Mouse (Mus musculus): Measurements from ENCODE around the gene Lrrc2. TPM values are rescaled to one million over a fixed set of nuclear protein-coding genes. Genes with fewer than 3 reads are reported as not detected.

Lrrc2 gene
- polyA plus RNA-seq, 1 experiment from 2014 or later: 1.5 TPM

DNA sequence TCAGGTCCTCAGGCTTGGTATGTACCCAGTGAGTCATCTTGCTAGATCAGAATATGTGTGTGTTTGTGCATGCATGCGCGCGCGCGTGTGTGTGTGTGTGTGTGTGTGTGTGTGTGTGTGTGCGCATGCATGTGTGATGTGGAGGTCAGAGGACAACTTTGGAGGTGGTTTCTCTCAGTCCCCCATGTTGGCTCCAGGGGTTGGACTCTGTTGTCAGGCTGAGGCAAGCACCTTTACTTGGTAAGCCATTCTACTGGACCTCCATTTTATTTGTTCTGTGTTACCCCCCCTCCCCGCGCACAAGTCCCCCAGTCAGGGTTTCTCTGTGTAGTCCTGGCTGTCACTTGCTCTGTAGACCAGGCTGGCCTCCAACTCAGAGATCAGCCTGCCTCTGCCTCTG is 10.0 kb downstream of the Lrrc2 start:
- ATAC-seq (ENCODE audit: insufficient number of reproducible peaks, low FRiP score): no peak
- Histone ChIP-seq H3K27me3 (replicated peaks) (no peaks in the 10 kb centered on the region), H3K9ac (no peak overlapping the region), H3K27ac (ENCODE audit: poor library complexity, severe bottlenecking) (no peak overlapping the region), H3K4me3 (no peak overlapping the region), H3K4me1 (replicated peaks) (no peaks in the 10 kb centered on the region), H3K36me3 (no peaks in the 10 kb centered on the region), H3K9me3 (replicated peaks) (no peaks in the 10 kb centered on the region), H3K4me2 (no peak overlapping the region)
- WGBS: 96% methylated on average over 8 of the region's 8 CpGs

DNA sequence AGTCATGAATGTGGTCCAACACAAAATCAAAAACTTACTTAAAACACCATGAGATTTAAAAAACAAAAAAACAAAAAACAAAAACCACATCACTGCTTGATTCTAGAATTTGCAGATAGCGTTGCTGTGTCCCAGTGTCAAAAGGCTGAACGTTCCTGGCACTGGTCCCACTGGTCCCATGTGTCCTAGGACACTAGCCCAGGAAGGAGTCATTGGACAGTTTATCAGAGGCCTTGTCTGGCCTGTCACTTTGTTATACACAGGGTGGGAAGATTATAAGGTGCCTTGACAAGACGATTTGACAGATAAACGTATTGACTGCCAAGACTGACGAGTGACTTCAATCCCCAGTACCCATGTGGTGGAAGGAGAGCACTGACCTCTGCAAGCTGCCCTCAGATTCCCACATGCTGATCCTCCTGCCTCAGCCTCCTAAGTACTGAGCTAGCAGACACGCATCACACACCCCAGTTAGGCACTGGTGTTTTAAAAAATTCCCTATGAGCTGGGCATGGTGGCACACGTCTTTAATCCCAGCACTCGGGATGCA is 12.3 kb downstream of the Lrrc2 start:
- no peaks in the 10 kb centered on the region for H3K4me1 ChIP-seq (replicated peaks)
- no peaks in the 10 kb centered on the region for H3K9me3 ChIP-seq (replicated peaks)
- 70% methylated on average over 8 of the region's 8 CpGs for WGBS
- H3K4me2 ChIP-seq: no peak overlapping the region
- no peak overlapping the region for H3K4me3 ChIP-seq
- H3K27me3 ChIP-seq (replicated peaks): no peaks in the 10 kb centered on the region
- no peaks in the 10 kb centered on the region for H3K36me3 ChIP-seq
- ATAC-seq (ENCODE audit: insufficient number of reproducible peaks, low FRiP score): no peak
- H3K9ac ChIP-seq: no peak overlapping the region
- H3K27ac ChIP-seq (ENCODE audit: poor library complexity, severe bottlenecking): no peak overlapping the region

DNA sequence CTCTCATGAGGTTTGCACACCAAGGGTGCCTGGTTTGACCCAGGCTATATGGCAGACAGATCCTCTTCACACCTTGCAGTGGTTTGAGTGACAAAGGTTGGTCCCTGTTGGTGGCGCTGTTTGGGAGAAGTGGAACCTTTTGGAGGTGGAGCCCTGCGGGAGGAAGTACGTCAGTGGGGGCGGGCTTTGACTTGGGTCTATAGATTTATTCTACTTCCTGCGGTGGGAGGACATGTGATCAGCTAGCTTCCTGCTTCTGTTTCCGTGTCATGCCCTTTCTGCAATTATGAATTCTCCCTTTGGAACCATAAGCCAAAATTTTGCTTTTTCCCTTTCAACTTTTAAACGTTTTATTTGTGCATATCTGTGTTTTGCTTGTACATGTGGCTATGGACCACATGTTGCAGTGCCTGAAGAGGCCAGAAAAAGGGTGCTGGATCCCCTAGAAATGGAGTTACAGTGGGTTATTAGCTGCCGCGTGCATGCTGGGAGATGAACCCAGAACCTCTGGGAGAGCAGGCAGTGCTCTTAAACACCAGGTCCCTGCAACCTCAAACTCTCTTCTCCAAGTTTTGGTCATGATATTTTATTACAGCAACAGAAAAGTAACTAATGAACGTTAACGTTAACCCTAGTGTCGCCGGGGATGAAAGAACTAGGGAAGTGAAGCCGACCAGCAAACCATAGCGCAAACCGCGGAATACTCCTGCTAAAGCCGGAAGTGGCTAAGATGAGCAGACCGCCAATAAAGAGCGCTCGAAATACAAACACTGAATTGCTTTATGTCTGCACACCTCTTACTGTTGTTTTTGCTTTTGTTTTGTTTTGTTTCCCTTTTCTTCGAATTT is 13.9 kb downstream of the Lrrc2 start:
- ATAC-seq (ENCODE audit: insufficient number of reproducible peaks, low FRiP score): no peak
- Histone ChIP-seq H3K4me2 (no peak overlapping the region), H3K27me3 (replicated peaks) (no peaks in the 10 kb centered on the region), H3K36me3 (no peaks in the 10 kb centered on the region), H3K27ac (ENCODE audit: poor library complexity, severe bottlenecking) (no peak overlapping the region), H3K4me1 (replicated peaks) (no peaks in the 10 kb centered on the region), H3K4me3 (no peak overlapping the region), H3K9me3 (replicated peaks) (no peaks in the 10 kb centered on the region), H3K9ac (no peak overlapping the region)
- WGBS: 87% methylated on average over 22 of the region's 22 CpGs

DNA sequence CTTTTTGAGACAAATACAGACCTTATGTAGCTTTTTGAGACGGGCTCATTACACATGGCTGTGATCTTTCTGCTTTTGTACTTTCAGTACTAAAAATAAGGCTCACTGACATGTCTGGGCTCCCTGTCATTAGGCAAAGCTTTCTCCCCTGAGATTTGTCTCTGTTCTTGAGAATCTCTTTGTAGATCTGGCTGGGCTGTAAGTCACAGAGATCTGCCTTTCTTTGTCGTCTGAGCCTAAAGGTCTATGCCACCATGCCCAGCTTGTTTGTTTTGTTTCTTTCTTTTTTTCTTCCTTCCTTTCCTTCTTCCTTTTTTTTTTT is 14.5 kb downstream of the Lrrc2 start:
- WGBS: 60% methylated on average over 2 of the region's 2 CpGs
- Histone ChIP-seq H3K4me1 (replicated peaks) (no peaks in the 10 kb centered on the region), H3K9ac (no peak overlapping the region), H3K9me3 (replicated peaks) (no peaks in the 10 kb centered on the region), H3K4me2 (no peak overlapping the region), H3K4me3 (no peak overlapping the region), H3K36me3 (no peaks in the 10 kb centered on the region), H3K27ac (ENCODE audit: poor library complexity, severe bottlenecking) (no peak overlapping the region), H3K27me3 (replicated peaks) (no peaks in the 10 kb centered on the region)
- no peak for ATAC-seq (ENCODE audit: insufficient number of reproducible peaks, low FRiP score)

DNA sequence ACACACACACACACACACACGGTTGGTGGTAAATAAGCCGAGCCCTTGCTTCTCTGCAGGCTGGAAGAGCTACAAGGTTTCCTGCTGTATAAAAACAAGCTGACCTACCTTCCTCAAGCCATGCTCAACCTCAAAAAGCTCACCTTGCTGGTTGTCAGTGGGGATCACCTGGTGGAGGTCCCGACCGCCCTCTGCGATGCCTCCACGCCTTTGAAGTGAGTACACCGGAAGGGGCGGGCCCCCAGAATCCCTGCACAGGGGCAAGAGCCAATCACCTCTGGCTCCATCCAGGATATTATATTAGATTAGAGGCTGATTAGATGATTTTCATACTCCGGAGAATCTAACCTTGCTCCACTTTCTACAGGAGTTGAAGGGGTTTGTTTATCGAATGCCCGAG is 28.1 kb downstream of the Lrrc2 start:
- H3K27me3 ChIP-seq (replicated peaks): no peaks in the 10 kb centered on the region
- ATAC-seq (ENCODE audit: insufficient number of reproducible peaks, low FRiP score): no peak
- H3K4me1 ChIP-seq (replicated peaks): no peaks in the 10 kb centered on the region
- H3K36me3 ChIP-seq: no peaks in the 10 kb centered on the region
- H3K27ac ChIP-seq (ENCODE audit: poor library complexity, severe bottlenecking): no peak overlapping the region
- no peak overlapping the region for H3K4me2 ChIP-seq
- H3K4me3 ChIP-seq: no peak overlapping the region
- WGBS: 91% methylated on average over 11 of the region's 11 CpGs
- H3K9me3 ChIP-seq (replicated peaks): 0 out of 2 replicates have a peak, but pooled peaks cover 5% of the 10 kb centered on the region
- H3K9ac ChIP-seq: no peak overlapping the region

DNA sequence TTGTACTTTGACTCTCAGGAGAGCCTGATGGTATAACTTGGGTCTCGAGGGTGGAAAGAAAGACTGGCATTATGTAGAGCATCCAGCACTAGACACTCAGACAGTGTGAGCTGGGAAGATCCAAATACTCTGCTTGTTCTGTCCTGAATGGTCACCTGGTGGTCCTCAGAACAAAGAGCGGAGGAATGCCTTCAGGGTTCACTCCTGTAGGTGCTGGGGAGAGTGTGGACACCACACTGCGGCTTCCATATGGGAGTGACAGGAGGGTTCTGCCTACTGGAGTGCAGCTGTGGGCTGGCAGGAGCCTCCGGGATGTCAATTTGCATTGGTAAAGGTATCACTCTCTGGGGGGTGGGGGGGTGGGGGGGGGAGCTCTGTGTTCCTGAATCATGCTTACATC is 31.0 kb downstream of the Lrrc2 start:
- Histone ChIP-seq H3K4me1 (replicated peaks) (no peaks in the 10 kb centered on the region), H3K9me3 (replicated peaks) (0 out of 2 replicates have a peak, but pooled peaks cover 8% of the 10 kb centered on the region), H3K36me3 (no peaks in the 10 kb centered on the region), H3K4me3 (no peak overlapping the region), H3K9ac (no peak overlapping the region), H3K27me3 (replicated peaks) (no peaks in the 10 kb centered on the region), H3K4me2 (no peak overlapping the region), H3K27ac (ENCODE audit: poor library complexity, severe bottlenecking) (no peak overlapping the region)
- no peak for ATAC-seq (ENCODE audit: insufficient number of reproducible peaks, low FRiP score)
- 60% methylated on average over 4 of the region's 4 CpGs for WGBS

DNA sequence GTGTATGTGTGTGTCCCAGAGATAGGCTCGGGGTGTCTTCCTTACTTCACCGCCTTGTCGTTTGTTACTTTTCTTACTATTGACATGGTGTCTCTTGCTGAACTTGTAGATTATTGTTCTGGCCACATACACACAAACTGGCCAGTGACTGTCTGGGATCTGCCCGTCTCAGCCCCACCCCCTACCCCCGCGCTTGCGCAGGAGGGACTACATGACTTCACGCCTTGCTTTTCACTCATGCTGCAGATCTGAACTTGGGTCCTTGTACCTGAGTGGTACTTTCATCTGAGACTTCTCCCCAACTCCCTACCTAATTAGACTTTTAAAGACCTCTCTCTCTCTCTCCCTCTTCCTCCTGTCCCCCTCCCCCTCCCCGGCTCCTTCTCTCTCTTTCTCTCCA is 32.8 kb downstream of the Lrrc2 start:
- 0 out of 2 replicates have a peak, but pooled peaks cover 8% of the 10 kb centered on the region for H3K9me3 ChIP-seq (replicated peaks)
- no peak overlapping the region for H3K27ac ChIP-seq (ENCODE audit: poor library complexity, severe bottlenecking)
- 88% methylated on average over 9 of the region's 9 CpGs for WGBS
- H3K4me1 ChIP-seq (replicated peaks): 0 out of 2 replicates have a peak, but pooled peaks cover 3% of the 10 kb centered on the region
- H3K9ac ChIP-seq: no peak overlapping the region
- no peaks in the 10 kb centered on the region for H3K36me3 ChIP-seq
- ATAC-seq (ENCODE audit: insufficient number of reproducible peaks, low FRiP score): no peak
- no peaks in the 10 kb centered on the region for H3K27me3 ChIP-seq (replicated peaks)
- no peak overlapping the region for H3K4me3 ChIP-seq
- no peak overlapping the region for H3K4me2 ChIP-seq

DNA sequence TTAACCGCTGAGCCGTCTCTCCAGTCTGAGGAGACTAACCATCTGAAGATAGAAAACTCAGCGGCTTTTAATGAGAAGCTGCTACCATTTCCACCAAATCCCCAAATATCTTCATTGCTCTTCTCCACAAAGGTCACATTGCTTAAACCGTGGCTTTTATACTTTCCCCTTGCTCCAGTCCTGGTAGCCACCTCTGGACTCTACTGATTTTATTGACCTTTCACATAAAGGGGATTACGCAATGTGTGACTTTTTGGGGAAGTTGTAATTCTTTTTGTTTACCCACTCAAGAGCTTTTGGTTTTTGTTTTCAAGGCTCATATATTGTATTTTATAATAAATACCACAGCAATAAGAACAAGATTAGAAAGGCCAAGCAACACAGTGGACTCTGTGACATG is 34.2 kb downstream of the Lrrc2 start:
- no peak overlapping the region for H3K27ac ChIP-seq (ENCODE audit: poor library complexity, severe bottlenecking)
- no peak overlapping the region for H3K4me2 ChIP-seq
- 0 out of 2 replicates have a peak, but pooled peaks cover 4% of the 10 kb centered on the region for H3K9me3 ChIP-seq (replicated peaks)
- 93% methylated on average over 5 of the region's 5 CpGs for WGBS
- no peak overlapping the region for H3K4me3 ChIP-seq
- 0 out of 2 replicates have a peak, but pooled peaks cover 7% of the 10 kb centered on the region for H3K4me1 ChIP-seq (replicated peaks)
- H3K36me3 ChIP-seq: no peaks in the 10 kb centered on the region
- H3K9ac ChIP-seq: no peak overlapping the region
- no peaks in the 10 kb centered on the region for H3K27me3 ChIP-seq (replicated peaks)
- ATAC-seq (ENCODE audit: insufficient number of reproducible peaks, low FRiP score): no peak

DNA sequence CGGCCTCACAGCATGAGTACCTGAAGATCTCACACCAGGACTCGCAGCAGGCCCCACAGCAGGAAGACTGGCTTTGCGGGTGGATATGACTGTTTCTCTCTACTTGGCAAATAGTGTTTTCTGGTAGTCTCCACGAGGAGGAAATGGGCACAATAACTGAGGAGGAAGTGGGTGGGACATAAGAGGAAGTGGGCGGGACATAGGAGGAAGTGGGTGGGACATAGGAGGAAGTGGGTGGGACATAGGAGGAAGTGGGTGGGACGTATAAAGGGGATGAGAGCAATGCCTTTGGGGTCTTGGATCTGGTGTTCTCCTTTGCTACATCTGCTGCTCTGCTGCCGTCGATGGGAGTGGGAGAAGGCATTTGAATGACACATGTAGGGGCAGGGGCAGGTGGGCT is 34.6 kb downstream of the Lrrc2 start:
- Histone ChIP-seq H3K4me3 (no peak overlapping the region), H3K27ac (ENCODE audit: poor library complexity, severe bottlenecking) (no peak overlapping the region), H3K9me3 (replicated peaks) (0 out of 2 replicates have a peak, but pooled peaks cover 3% of the 10 kb centered on the region), H3K27me3 (replicated peaks) (no peaks in the 10 kb centered on the region), H3K9ac (no peak overlapping the region), H3K4me1 (replicated peaks) (0 out of 2 replicates have a peak, but pooled peaks cover 7% of the 10 kb centered on the region), H3K36me3 (no peaks in the 10 kb centered on the region), H3K4me2 (no peak overlapping the region)
- ATAC-seq (ENCODE audit: insufficient number of reproducible peaks, low FRiP score): no peak
- WGBS: 80% methylated on average over 8 of the region's 8 CpGs

DNA sequence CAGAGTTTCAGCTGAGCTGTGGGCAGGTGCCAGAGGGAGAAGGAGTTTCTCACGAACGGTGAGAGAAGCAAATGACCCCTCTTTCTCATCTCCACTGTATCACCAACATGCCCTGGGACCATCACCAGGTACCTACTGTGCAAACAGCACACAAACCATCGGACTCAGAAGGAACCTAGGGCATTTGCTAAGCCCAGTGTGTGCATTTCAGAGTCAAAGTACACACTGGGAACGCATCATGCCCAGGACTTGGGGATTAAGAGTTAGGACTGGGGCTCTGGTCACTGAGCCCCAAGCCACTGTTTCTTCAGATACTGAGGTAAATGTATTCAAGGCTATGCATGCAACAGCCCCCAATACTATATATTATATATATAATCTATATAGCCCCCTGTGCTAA is 36.0 kb downstream of the Lrrc2 start:
- 69% methylated on average over 4 of the region's 4 CpGs for WGBS
- ATAC-seq (ENCODE audit: insufficient number of reproducible peaks, low FRiP score): no peak

DNA sequence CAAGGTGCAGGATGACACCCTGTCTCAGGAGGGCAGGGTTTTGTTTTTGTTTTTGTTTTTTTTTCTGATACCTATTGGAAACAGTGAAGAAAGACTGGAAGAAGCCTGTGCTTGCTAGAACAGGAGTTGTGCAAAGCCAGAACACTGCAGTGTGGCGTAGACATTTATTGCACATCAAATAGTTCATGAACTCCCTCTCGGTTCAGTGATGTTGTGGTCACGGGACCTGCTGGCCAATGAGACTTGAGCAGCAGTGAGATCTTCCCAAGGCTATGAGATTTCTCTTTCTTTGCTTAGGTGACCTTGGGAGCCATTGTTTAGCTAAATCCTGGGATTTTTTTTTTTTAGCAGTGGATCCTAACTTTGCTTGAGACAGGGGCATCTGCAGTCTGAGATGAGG is 36.7 kb downstream of the Lrrc2 start:
- ATAC-seq (ENCODE audit: insufficient number of reproducible peaks, low FRiP score): no peak
- no peaks in the 10 kb centered on the region for H3K27me3 ChIP-seq (replicated peaks)
- H3K4me1 ChIP-seq (replicated peaks): 0 out of 2 replicates have a peak, but pooled peaks cover 7% of the 10 kb centered on the region
- WGBS: 78% methylated on average over 3 of the region's 3 CpGs
- H3K4me3 ChIP-seq: no peak overlapping the region
- H3K36me3 ChIP-seq: no peaks in the 10 kb centered on the region
- H3K9me3 ChIP-seq (replicated peaks): 0 out of 2 replicates have a peak, but pooled peaks cover 3% of the 10 kb centered on the region
- no peak overlapping the region for H3K27ac ChIP-seq (ENCODE audit: poor library complexity, severe bottlenecking)
- no peak overlapping the region for H3K4me2 ChIP-seq
- H3K9ac ChIP-seq: no peak overlapping the region

More for the DNA sequence above, 36.0 kb downstream of the Lrrc2 start:
- H3K9ac ChIP-seq: no peak overlapping the region
- no peaks in the 10 kb centered on the region for H3K36me3 ChIP-seq
- no peak overlapping the region for H3K27ac ChIP-seq (ENCODE audit: poor library complexity, severe bottlenecking)
- 0 out of 2 replicates have a peak, but pooled peaks cover 3% of the 10 kb centered on the region for H3K9me3 ChIP-seq (replicated peaks)
- no peak overlapping the region for H3K4me2 ChIP-seq
- H3K27me3 ChIP-seq (replicated peaks): no peaks in the 10 kb centered on the region
- 0 out of 2 replicates have a peak, but pooled peaks cover 7% of the 10 kb centered on the region for H3K4me1 ChIP-seq (replicated peaks)
- no peak overlapping the region for H3K4me3 ChIP-seq
